Mouse (Mus musculus) CD8-positive naive resting alpha-beta T cell, adult 2 months (primary cell): ENCODE measurements around the gene Fat3.

Source experiments
- DNase-seq, 2 experiments: peaks; one replicate each; pipeline ENCODE4 v3.0.0; 2022; ENCODE audit warnings: low read depth in 2 of 2, low spot score in 2 of 2

Fat3 gene

GRCm38 (mm10) chr9:15898112-15898511 lies 603.0 kb downstream of the Fat3 start:
- DNase-seq: no peak

GRCm38 (mm10) chr9:15886756-15887155 lies 614.3 kb downstream of the Fat3 start:
- no peak for DNase-seq

- DNase-seq: no peak
These were observed 620.3 kb downstream of the Fat3 start for GRCm38 (mm10) chr9:15880754-15881153.

- no peak for DNase-seq
These were observed 620.9 kb downstream of the Fat3 start for GRCm38 (mm10) chr9:15880160-15880603.

GRCm38 (mm10) chr9:15874506-15875160 lies 626.5 kb downstream of the Fat3 start, which contains the start of gene Mtnr1b:
TSS of gene Mtnr1b (minus strand) at chr9:15874556.
- DNase-seq: no peak

GRCm38 (mm10) chr9:15870013-15870412 lies 631.1 kb downstream of the Fat3 start:
- no peak for DNase-seq

GRCm38 (mm10) chr9:15869456-15869855 lies 631.6 kb downstream of the Fat3 start:
- no peak for DNase-seq

- DNase-seq: no peak
These were observed 634.6 kb downstream of the Fat3 start for GRCm38 (mm10) chr9:15866280-15867072.

GRCm38 (mm10) chr9:15861402-15861801 lies 639.7 kb downstream of the Fat3 start:
- DNase-seq: no peak
